Mouse (Mus musculus) heart, adult 2 months (tissue): ENCODE measurements around the gene Ppm1e.

Source experiments
- CTCF ChIP-seq: fragments of 200-600 bp; IDR thresholded peaks from 2 replicates; pipeline ENCODE4 v1.8.1; 2022; ENCODE audit warnings: antibody characterized with exemption, mild to moderate bottlenecking, moderate library complexity
- POLR2A ChIP-seq: fragments of 200-500 bp; IDR thresholded peaks from 2 replicates; pipeline ENCODE4 v1.6.1; 2011; ENCODE audit warnings: mild to moderate bottlenecking, low read depth, low read length, control low read depth; ENCODE audit not compliant: insufficient read depth

DNA sequence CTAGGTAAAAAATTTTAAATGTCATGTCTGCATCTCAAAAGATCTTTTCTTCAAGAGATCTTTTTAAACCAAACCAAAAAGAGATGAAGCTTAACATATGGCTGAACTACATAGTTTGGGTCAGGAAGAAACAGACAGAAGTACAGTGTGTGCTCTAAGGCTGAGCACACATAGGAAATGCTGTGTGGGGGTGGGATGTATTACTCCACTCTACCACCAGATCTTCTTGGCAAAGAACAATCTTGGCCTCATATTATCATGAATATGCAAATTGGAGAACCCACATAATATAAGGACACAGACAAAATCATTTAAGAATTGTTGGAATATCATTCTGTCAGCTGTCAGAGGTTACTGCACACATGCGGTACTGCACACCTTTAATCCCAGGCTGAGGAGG is 26.9 kb upstream of the Ppm1e start:
- no peak for TF ChIP-seq CTCF
- no peak for TF ChIP-seq POLR2A
